Mouse (Mus musculus) adrenal gland, postnatal 14 days (tissue): ENCODE results near the gene Gm17581. TPM values are rescaled to one million over a fixed set of nuclear protein-coding genes. Genes with fewer than 3 reads are reported as not detected.

Source experiments
- DNase-seq: peaks from one replicate; pipeline ENCODE4 v3.0.0; 2021; ENCODE audit warnings: mixed read lengths
- total RNA-seq: library from RNA; stranded (reverse); gene quantifications from 2 replicates; pipeline ENCODE4 v1.2.3, GENCODE M21; 2021

Gene Gm17581
- total RNA-seq, 1 experiment from 2014 or later = not detected

GRCm38 (mm10) chr2:155691336-155691722 is 44.3 kb downstream of the Gm17581 start:
- DNase-seq = no peak

GRCm38 (mm10) chr2:155689211-155689610 is 46.5 kb downstream of the Gm17581 start:
- no peak for DNase-seq

- DNase-seq = no peak
Observed at GRCm38 (mm10) chr2:155687746-155688145, 47.9 kb downstream of the Gm17581 start.

- no peak for DNase-seq
Observed at GRCm38 (mm10) chr2:155686572-155686971, 49.1 kb downstream of the Gm17581 start.

Other genes starting within 250 kb of the Gm17581 start
- 30.1 and 34.5 TPM in 2 replicates for gene Acss2, start 217.9 kb downstream of the Gm17581 start, total RNA-seq
- 3.8 and 6.7 TPM in 2 replicates for gene Ggt7, start 217.6 kb downstream of the Gm17581 start, total RNA-seq
- gene Gss, start 143.1 kb downstream of the Gm17581 start, total RNA-seq = 46.6 and 48.4 TPM in 2 replicates
- 0.08 and 0.74 TPM in 2 replicates for gene Myh7b, start 124.7 kb downstream of the Gm17581 start, total RNA-seq
- 110 and 124 TPM in 2 replicates for gene Trpc4ap, start 43.5 kb downstream of the Gm17581 start, total RNA-seq
- 35.1 and 37.9 TPM in 2 replicates for gene Edem2, start 6.4 kb downstream of the Gm17581 start, total RNA-seq
- 38.3 and 52.9 TPM in 2 replicates for gene Procr, start 15.3 kb upstream of the Gm17581 start, total RNA-seq
- 2.6 and 3.4 TPM in 2 replicates for gene Mmp24, start 39.5 kb upstream of the Gm17581 start, total RNA-seq
- gene BC029722, start 83.6 kb upstream of the Gm17581 start, total RNA-seq = 81.1 and 87.2 TPM in 2 replicates
- gene Eif6, start 91.1 kb upstream of the Gm17581 start, total RNA-seq = 113 and 133 TPM in 2 replicates
- not detected in 2 replicates for gene Fam83c, start 99.0 kb upstream of the Gm17581 start, total RNA-seq
- gene Uqcc1, start 194.4 kb upstream of the Gm17581 start, total RNA-seq = 141 and 154 TPM in 2 replicates
- gene Gm15557, start 204.9 kb upstream of the Gm17581 start, total RNA-seq = not detected in 2 replicates
- gene Gdf5, start 209.5 kb upstream of the Gm17581 start, total RNA-seq = 1.1 and 1.8 TPM in 2 replicates
- 13.1 and 14.9 TPM in 2 replicates for gene Cep250, start 220.6 kb upstream of the Gm17581 start, total RNA-seq